Mouse (Mus musculus) lung, embryonic 16.5 days (tissue): ENCODE measurements around the gene Tulp3. TPM values are rescaled to one million over a fixed set of nuclear protein-coding genes. Genes with fewer than 3 reads are reported as not detected.

Experiments
- ATAC-seq: fragments of 200-750 bp; cut with Nextera tagmentation; 2 replicates; pipeline ENCODE4 v1.8.0; 2017; ENCODE audit warnings: low read depth, mild to moderate bottlenecking, moderate library complexity
- H3K27ac ChIP-seq: fragments of 300-500 bp; sonication (generic); 2 replicates; pipeline ENCODE4 v1.5.1; 2014; ENCODE audit warnings: mild to moderate bottlenecking, control low read depth, low read length
- H3K27me3 ChIP-seq: fragments of 300-500 bp; sonication (generic); 2 replicates; pipeline ENCODE4 v1.6.1; 2014; ENCODE audit warnings: low read depth, low read length, mixed read lengths; ENCODE audit not compliant: control insufficient read depth, insufficient read depth
- H3K36me3 ChIP-seq: fragments of 300-500 bp; sonication (generic); 2 replicates; pipeline ENCODE4 v1.6.1; 2014; ENCODE audit warnings: low read length; ENCODE audit not compliant: control insufficient read depth, insufficient read depth
- H3K4me1 ChIP-seq: fragments of 300-500 bp; sonication (generic); replicated peaks from 2 replicates; pipeline ENCODE4 v1.6.1; 2014; ENCODE audit warnings: low read length, mixed read lengths; ENCODE audit not compliant: control insufficient read depth, insufficient read depth
- H3K4me2 ChIP-seq: fragments of 300-500 bp; sonication (generic); 2 replicates; pipeline ENCODE4 v1.6.1; 2014; ENCODE audit warnings: low read depth, low read length, control low read depth
- H3K4me3 ChIP-seq: fragments of 300-500 bp; sonication (generic); 2 replicates; pipeline ENCODE4 v1.5.1; 2014; ENCODE audit warnings: mild to moderate bottlenecking, low read length, control low read depth
- H3K9ac ChIP-seq: fragments of 300-500 bp; sonication (generic); 2 replicates; pipeline ENCODE4 v1.6.1; 2014; ENCODE audit warnings: low read length, control low read depth
- H3K9me3 ChIP-seq: fragments of 300-500 bp; sonication (generic); 2 replicates; pipeline ENCODE4 v1.6.1; 2016; ENCODE audit warnings: low read length; ENCODE audit not compliant: control insufficient read depth
- WGBS: fragments of 180-500 bp; shearing (Covaris S2); extraction: QIAGEN DNeasy Blood & Tissue Kit; methylation state at CpG from one replicate; pipeline ENCODE4 v1.1.7; 2014; 5-methylcytosine and 5-hydroxymethylcytosine counted together
- polyA plus RNA-seq: library from polyadenylated mRNA; unstranded; fragments of >200 nt; fragmentation: Nextera tagmentation; extraction: Ambion mirVana; gene quantifications from 2 replicates; pipeline ENCODE4 v1.2.1, GENCODE M21; 2015

Tulp3 gene
- 19.3 and 21.6 TPM in 2 replicates for polyA plus RNA-seq

DNA sequence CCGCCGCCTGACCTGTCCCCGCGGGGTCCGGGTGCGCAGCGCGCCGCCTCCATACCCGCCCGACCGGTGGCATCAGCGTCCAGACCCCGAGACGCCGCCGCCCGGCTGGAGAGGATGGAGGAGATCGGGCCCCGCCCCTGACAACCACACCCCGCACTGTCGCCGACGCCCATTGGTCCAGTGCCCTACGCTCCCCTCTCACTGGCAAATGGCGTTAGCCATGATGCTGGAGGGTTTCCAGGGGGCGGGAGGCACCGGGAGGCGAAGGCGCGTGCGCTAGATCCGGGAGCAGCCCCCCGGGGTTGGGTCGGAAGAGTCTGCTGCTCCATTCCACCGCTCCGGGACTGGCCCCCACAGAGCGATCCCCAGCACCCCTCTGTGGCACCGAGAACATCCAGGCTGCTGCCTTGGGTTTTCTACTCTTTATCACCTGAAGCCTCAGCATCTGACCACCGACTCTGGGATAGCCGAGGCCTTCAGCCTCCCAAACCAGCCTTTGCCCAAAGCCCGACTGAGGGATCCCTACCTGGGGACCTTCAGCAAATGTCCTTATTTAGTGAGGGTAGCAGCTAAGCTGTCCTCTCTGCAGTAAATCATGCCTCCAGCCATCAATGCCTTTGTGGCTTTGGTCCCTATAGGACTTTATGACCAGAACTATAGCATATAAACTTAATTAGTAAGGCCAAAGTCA is at the start of gene Tulp3:
Tulp3 (minus strand) TSS at position 126 of the 691 bp plus-strand sequence.
- Histone ChIP-seq H3K27me3 (no peaks in the 10 kb centered on the region), H3K4me3 (peak within 1 kb of the TSS; percentile 67), H3K9ac (peak within 1 kb of the TSS; percentile 86), H3K9me3 (no peaks in the 10 kb centered on the region), H3K27ac (peak within 1 kb of the TSS; percentile 72), H3K36me3 (peaks cover 14% of the 10 kb centered on the region), H3K4me1 (peaks cover 9% of the 10 kb centered on the region), H3K4me2 (peak within 1 kb of the TSS; percentile 88)
- peak; percentile 99 for ATAC-seq
- under 1% methylated on average over 39 of the region's 42 CpGs for WGBS

GRCm38 (mm10) chr6:128404708-128405107 is 49.1 kb upstream of the Tulp3 start:
- Histone ChIP-seq H3K9ac (no peak overlapping the region), H3K4me1 (no peaks in the 10 kb centered on the region; the same call in 1 of the 2 replicates), H3K27ac (no peak overlapping the region), H3K4me3 (no peak overlapping the region), H3K36me3 (peaks cover 15% of the 10 kb centered on the region), H3K9me3 (no peaks in the 10 kb centered on the region), H3K4me2 (no peak overlapping the region), H3K27me3 (no peaks in the 10 kb centered on the region)
- no peak for ATAC-seq
- 53% methylated on average over 5 of the region's 5 CpGs for WGBS

GRCm38 (mm10) chr6:128399421-128400185 is 44.0 kb upstream of the Tulp3 start:
- no peaks in the 10 kb centered on the region for H3K27me3 ChIP-seq
- H3K9ac ChIP-seq = peak overlapping the region; percentile 53
- peak; percentile 77 for ATAC-seq
- no peaks in the 10 kb centered on the region for H3K9me3 ChIP-seq
- WGBS = 31% methylated on average over 21 of the region's 21 CpGs
- H3K27ac ChIP-seq = no peak overlapping the region
- no peaks in the 10 kb centered on the region for H3K36me3 ChIP-seq
- peak overlapping the region; percentile 62 for H3K4me2 ChIP-seq
- H3K4me3 ChIP-seq = peak overlapping the region; percentile 39
- peaks cover 2% of the 10 kb centered on the region; the same call in 1 of the 2 replicates for H3K4me1 ChIP-seq

DNA sequence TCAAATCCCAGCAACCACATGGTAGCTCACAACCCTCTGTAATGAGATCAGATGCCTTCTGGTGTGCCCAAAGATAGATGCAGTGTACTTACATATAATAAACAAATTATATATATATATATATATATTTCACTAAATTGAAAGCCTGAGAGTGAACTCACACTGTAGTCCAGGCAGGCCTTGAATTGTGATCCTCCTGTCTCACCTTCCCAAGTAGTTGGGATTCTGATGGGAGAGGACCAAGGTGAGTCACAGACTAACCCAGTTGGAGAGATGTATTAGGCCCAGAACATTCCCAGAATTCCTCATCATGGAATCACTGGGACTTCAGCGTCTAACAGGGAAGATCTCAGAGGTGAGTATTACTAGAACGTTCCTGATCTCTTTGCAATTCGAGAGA is 43.3 kb upstream of the Tulp3 start, which contains the start of gene Nrip2:
Nrip2 (plus strand) TSS at position 301 of the 400 bp plus-strand sequence.
- Histone ChIP-seq H3K9me3 (no peaks in the 10 kb centered on the region), H3K9ac (peak within 1 kb of the TSS; percentile 53)

DNA sequence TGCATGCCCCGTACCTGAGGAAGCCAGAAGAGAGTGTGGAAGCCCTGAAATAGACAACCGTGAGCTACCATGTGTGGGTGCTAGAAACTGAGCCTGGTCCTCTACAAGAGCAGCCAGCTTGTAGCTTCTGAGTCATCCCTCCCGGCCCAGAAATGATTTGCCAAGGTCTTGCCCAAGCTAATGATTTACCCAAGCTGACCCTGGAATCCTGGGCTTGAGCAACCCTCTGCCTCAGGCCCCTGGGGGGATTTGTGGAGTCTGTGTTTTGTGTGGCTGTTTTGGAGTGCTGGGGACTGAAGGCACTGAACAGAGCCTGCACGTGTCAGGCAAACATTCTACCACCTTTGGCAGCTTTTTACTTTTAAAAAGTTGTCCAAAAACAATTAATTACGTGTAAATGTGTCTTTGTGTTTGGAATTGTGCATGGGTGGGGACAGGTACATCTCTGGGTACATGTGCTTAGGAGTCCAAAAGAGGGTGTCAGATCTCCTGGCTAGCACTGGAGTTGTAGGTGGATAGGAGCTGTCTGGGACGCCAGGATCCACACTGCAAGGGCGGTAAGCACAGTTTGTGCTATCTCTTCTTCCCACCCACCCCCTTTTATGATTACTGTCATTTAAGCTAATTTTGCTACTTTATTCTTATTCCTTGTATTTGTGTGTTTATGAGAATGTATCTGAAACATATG is 42.1 kb upstream of the Tulp3 start:
- Histone ChIP-seq H3K36me3 (no peaks in the 10 kb centered on the region), H3K4me3 (no peak overlapping the region), H3K4me2 (no peak overlapping the region), H3K9ac (no peak overlapping the region), H3K4me1 (peaks cover 2% of the 10 kb centered on the region; the same call in 1 of the 2 replicates), H3K27me3 (no peaks in the 10 kb centered on the region), H3K9me3 (no peaks in the 10 kb centered on the region), H3K27ac (no peak overlapping the region)
- 73% methylated on average over 7 of the region's 7 CpGs for WGBS
- ATAC-seq = no peak

More for the DNA sequence above, 43.3 kb upstream of the Tulp3 start, which contains the start of gene Nrip2:
- Histone ChIP-seq H3K27me3 (no peaks in the 10 kb centered on the region), H3K4me1 (peaks cover 2% of the 10 kb centered on the region; the same call in 1 of the 2 replicates), H3K4me3 (peak within 1 kb of the TSS; percentile 39), H3K4me2 (peak within 1 kb of the TSS; percentile 62), H3K36me3 (no peaks in the 10 kb centered on the region), H3K27ac (no peak within 1 kb of the TSS)
- ATAC-seq = no peak
- 55% methylated on average over 3 of the region's 3 CpGs for WGBS

GRCm38 (mm10) chr6:128390683-128391082 is 35.0 kb upstream of the Tulp3 start:
- H3K9ac ChIP-seq = no peak overlapping the region
- no peak overlapping the region for H3K4me2 ChIP-seq
- 57% methylated on average over 1 of the region's 1 CpGs for WGBS
- no peaks in the 10 kb centered on the region for H3K27me3 ChIP-seq
- H3K9me3 ChIP-seq = no peaks in the 10 kb centered on the region
- H3K4me1 ChIP-seq = no peaks in the 10 kb centered on the region
- no peak for ATAC-seq
- H3K27ac ChIP-seq = no peak overlapping the region
- H3K4me3 ChIP-seq = no peak overlapping the region
- no peaks in the 10 kb centered on the region for H3K36me3 ChIP-seq

- H3K4me3 ChIP-seq = no peak overlapping the region
- no peak for ATAC-seq
- no peak overlapping the region for H3K4me2 ChIP-seq
- H3K9me3 ChIP-seq = no peaks in the 10 kb centered on the region
- no peaks in the 10 kb centered on the region for H3K36me3 ChIP-seq
- H3K27ac ChIP-seq = no peak overlapping the region
- H3K4me1 ChIP-seq = no peaks in the 10 kb centered on the region
- 71% methylated on average over 1 of the region's 1 CpGs for WGBS
- H3K27me3 ChIP-seq = no peaks in the 10 kb centered on the region
- no peak overlapping the region for H3K9ac ChIP-seq
Measured at GRCm38 (mm10) chr6:128389185-128389584, 33.5 kb upstream of the Tulp3 start.

GRCm38 (mm10) chr6:128385026-128385425 is 29.4 kb upstream of the Tulp3 start:
- WGBS = 48% methylated on average over 1 of the region's 1 CpGs

DNA sequence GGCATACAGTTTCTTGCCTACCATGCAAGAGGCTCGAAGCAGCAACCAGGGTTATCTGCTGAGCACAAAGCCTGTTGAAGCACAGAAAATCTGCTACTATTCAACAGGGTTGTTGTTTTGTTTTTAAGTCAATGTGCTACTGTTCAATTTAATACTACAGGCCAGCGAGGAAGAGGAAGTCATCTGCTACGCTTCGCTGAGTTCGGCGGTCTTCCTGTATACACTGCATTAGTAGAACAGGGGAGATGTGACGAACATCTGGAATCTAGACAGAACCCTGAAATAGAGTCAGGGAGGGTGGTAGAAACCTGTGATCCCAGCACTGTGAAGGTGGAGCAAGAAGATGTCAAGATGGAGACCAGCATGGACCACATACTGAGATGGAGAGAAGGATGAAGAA is 28.1 kb upstream of the Tulp3 start:
- H3K36me3 ChIP-seq = no peaks in the 10 kb centered on the region
- no peak overlapping the region for H3K4me3 ChIP-seq
- H3K27me3 ChIP-seq = no peaks in the 10 kb centered on the region
- no peak overlapping the region for H3K9ac ChIP-seq
- no peak for ATAC-seq
- H3K27ac ChIP-seq = no peak overlapping the region
- 72% methylated on average over 7 of the region's 7 CpGs for WGBS
- H3K4me1 ChIP-seq = no peaks in the 10 kb centered on the region
- no peaks in the 10 kb centered on the region for H3K9me3 ChIP-seq
- H3K4me2 ChIP-seq = no peak overlapping the region

More at GRCm38 (mm10) chr6:128385026-128385425, 29.4 kb upstream of the Tulp3 start:
- no peaks in the 10 kb centered on the region for H3K27me3 ChIP-seq
- no peaks in the 10 kb centered on the region for H3K36me3 ChIP-seq
- H3K9me3 ChIP-seq = no peaks in the 10 kb centered on the region
- H3K4me3 ChIP-seq = no peak overlapping the region
- ATAC-seq = no peak
- H3K9ac ChIP-seq = no peak overlapping the region
- H3K4me2 ChIP-seq = no peak overlapping the region
- no peaks in the 10 kb centered on the region for H3K4me1 ChIP-seq
- no peak overlapping the region for H3K27ac ChIP-seq
